Mouse (Mus musculus) liver, embryonic 15.5 days (tissue): ENCODE measurements around the gene Tceal9. TPM values are rescaled to one million over a fixed set of nuclear protein-coding genes. Genes with fewer than 3 reads are reported as not detected.
"Not testable (repeated sequence)": the region's sequence is repeated elsewhere in the genome, so short reads cannot be mapped to it uniquely, and the experiment has no call there.

Experiments used
- ATAC-seq: fragments of 200-750 bp; cut with Nextera tagmentation; 2 replicates; pipeline ENCODE4 v1.8.0; 2017; ENCODE audit warnings: moderate number of reproducible peaks, mild to moderate bottlenecking, moderate library complexity; ENCODE audit not compliant: insufficient read depth
- H3K27ac ChIP-seq: fragments of 300-500 bp; sonication (generic); replicated peaks from 2 replicates; pipeline ENCODE4 v1.5.1; 2015; ENCODE audit warnings: mild to moderate bottlenecking, inconsistent platforms
- H3K27me3 ChIP-seq: fragments of 300-500 bp; sonication (generic); 2 replicates; pipeline ENCODE4 v1.6.1; 2015; ENCODE audit warnings: mild to moderate bottlenecking, inconsistent platforms
- H3K36me3 ChIP-seq: fragments of 300-500 bp; sonication (generic); replicated peaks from 2 replicates; pipeline ENCODE4 v1.6.1; 2015; ENCODE audit warnings: moderate library complexity, mild to moderate bottlenecking, inconsistent platforms
- H3K4me1 ChIP-seq: fragments of 300-500 bp; sonication (generic); replicated peaks from 2 replicates; pipeline ENCODE4 v1.6.1; 2015; ENCODE audit warnings: inconsistent platforms
- H3K4me2 ChIP-seq: fragments of 300-500 bp; sonication (generic); 2 replicates; pipeline ENCODE4 v1.6.1; 2015; ENCODE audit warnings: moderate library complexity, mild to moderate bottlenecking, inconsistent platforms
- H3K4me3 ChIP-seq: fragments of 300-500 bp; sonication (generic); replicated peaks from 2 replicates; pipeline ENCODE4 v1.5.1; 2015; ENCODE audit warnings: mild to moderate bottlenecking, inconsistent platforms
- H3K9ac ChIP-seq: fragments of 300-500 bp; sonication (generic); 2 replicates; pipeline ENCODE4 v1.6.1; 2015; ENCODE audit warnings: moderate library complexity, mild to moderate bottlenecking, inconsistent platforms
- H3K9me3 ChIP-seq: fragments of 300-500 bp; sonication (generic); replicated peaks from 2 replicates; pipeline ENCODE4 v1.6.1; 2016; ENCODE audit warnings: inconsistent platforms
- WGBS: fragments of 180-500 bp; shearing (Covaris S2); methylation state at CpG from one replicate; pipeline ENCODE4 v1.1.7; 2015; ENCODE audit warnings: mixed read lengths; ENCODE audit not compliant: insufficient replicate concordance; 5-methylcytosine and 5-hydroxymethylcytosine counted together
- polyA plus RNA-seq: library from polyadenylated mRNA; unstranded; fragments of >200 nt; fragmentation: Nextera tagmentation; extraction: Ambion mirVana; gene quantifications from 2 replicates; pipeline ENCODE4 v1.2.1, GENCODE M21; 2015

The Tceal9 gene
- polyA plus RNA-seq, 1 experiment from 2014 or later: 239 TPM

- no peak overlapping the region for H3K4me2 ChIP-seq
- no peak overlapping the region for H3K4me3 ChIP-seq
- WGBS: 57% methylated on average over 5 of the region's 5 CpGs
- H3K4me1 ChIP-seq: no peaks in the 10 kb centered on the region
- H3K27me3 ChIP-seq: no peaks in the 10 kb centered on the region
- H3K9ac ChIP-seq: no peak overlapping the region
- ATAC-seq: no peak
- H3K9me3 ChIP-seq: no peaks in the 10 kb centered on the region
- H3K27ac ChIP-seq: no peak overlapping the region
- H3K36me3 ChIP-seq: no peaks in the 10 kb centered on the region
Measured at GRCm38 (mm10) chrX:136227768-136228167, 17.1 kb upstream of the Tceal9 start.

- Histone ChIP-seq H3K4me2 (no peak overlapping the region), H3K27ac (no peak overlapping the region), H3K36me3 (no peaks in the 10 kb centered on the region), H3K27me3 (no peaks in the 10 kb centered on the region), H3K4me1 (no peaks in the 10 kb centered on the region), H3K4me3 (no peak overlapping the region), H3K9ac (no peak overlapping the region), H3K9me3 (no peaks in the 10 kb centered on the region)
- no peak for ATAC-seq
- 42% methylated on average over 3 of the region's 3 CpGs for WGBS
Measured at GRCm38 (mm10) chrX:136238118-136238517, 6.8 kb upstream of the Tceal9 start.

- WGBS: 74% methylated on average over 2 of the region's 2 CpGs
- Histone ChIP-seq H3K36me3 (peaks cover 4% of the 10 kb centered on the region; the same call in 1 of the 2 replicates), H3K4me1 (no peaks in the 10 kb centered on the region; the same call in 1 of the 2 replicates), H3K27ac (no peak overlapping the region), H3K27me3 (no peaks in the 10 kb centered on the region), H3K9ac (no peak overlapping the region), H3K9me3 (no peaks in the 10 kb centered on the region), H3K4me3 (no peak overlapping the region), H3K4me2 (no peak overlapping the region)
- ATAC-seq: no peak
Measured at GRCm38 (mm10) chrX:136243181-136243580, 1.7 kb upstream of the Tceal9 start.

- Histone ChIP-seq H3K4me3 (peak overlapping the region; percentile 63), H3K4me2 (peak overlapping the region; percentile 73), H3K9ac (peak overlapping the region; percentile 46), H3K36me3 (peaks cover 4% of the 10 kb centered on the region; the same call in 1 of the 2 replicates), H3K27ac (peak overlapping the region; percentile 55), H3K4me1 (no peaks in the 10 kb centered on the region; the same call in 1 of the 2 replicates), H3K27me3 (no peaks in the 10 kb centered on the region), H3K9me3 (no peaks in the 10 kb centered on the region)
- WGBS: 13% methylated on average over 15 of the region's 15 CpGs
- peak; percentile 69 for ATAC-seq
Measured at GRCm38 (mm10) chrX:136245521-136246071, 717 bp downstream of the Tceal9 start.

GRCm38 (mm10) chrX:136248811-136249210 is 3.9 kb downstream of the Tceal9 start:
- H3K4me2 ChIP-seq: no peak overlapping the region
- 78% methylated on average over 6 of the region's 6 CpGs for WGBS

GRCm38 (mm10) chrX:136249671-136250070 is 4.8 kb downstream of the Tceal9 start:
- Histone ChIP-seq H3K4me2 (no peak overlapping the region), H3K4me3 (no peak overlapping the region), H3K4me1 (peaks cover 10% of the 10 kb centered on the region), H3K36me3 (peaks cover 4% of the 10 kb centered on the region; the same call in 1 of the 2 replicates), H3K27ac (no peak overlapping the region), H3K9me3 (no peaks in the 10 kb centered on the region), H3K27me3 (no peaks in the 10 kb centered on the region), H3K9ac (no peak overlapping the region)
- WGBS: 59% methylated on average over 7 of the region's 7 CpGs
- ATAC-seq: no peak

More at GRCm38 (mm10) chrX:136248811-136249210, 3.9 kb downstream of the Tceal9 start:
- no peak overlapping the region for H3K9ac ChIP-seq
- H3K36me3 ChIP-seq: peaks cover 4% of the 10 kb centered on the region; the same call in 1 of the 2 replicates
- H3K9me3 ChIP-seq: no peaks in the 10 kb centered on the region
- H3K4me1 ChIP-seq: peaks cover 10% of the 10 kb centered on the region
- no peaks in the 10 kb centered on the region for H3K27me3 ChIP-seq
- H3K27ac ChIP-seq: no peak overlapping the region
- ATAC-seq: no peak
- no peak overlapping the region for H3K4me3 ChIP-seq

GRCm38 (mm10) chrX:136252023-136252729 is 7.3 kb downstream of the Tceal9 start:
- Histone ChIP-seq H3K36me3 (peaks cover 4% of the 10 kb centered on the region; the same call in 1 of the 2 replicates), H3K9ac (no peak overlapping the region), H3K4me1 (peaks cover 10% of the 10 kb centered on the region), H3K27me3 (no peaks in the 10 kb centered on the region), H3K4me2 (peak overlapping the region; percentile 23; the same call in 1 of the 2 replicates), H3K27ac (no peak overlapping the region; the same call in 1 of the 2 replicates), H3K4me3 (no peak overlapping the region), H3K9me3 (no peaks in the 10 kb centered on the region)
- peak; percentile 87 for ATAC-seq
- WGBS: 28% methylated on average over 6 of the region's 6 CpGs

- no peaks in the 10 kb centered on the region for H3K27me3 ChIP-seq
- H3K27ac ChIP-seq: no peak overlapping the region
- no peak overlapping the region for H3K4me3 ChIP-seq
- 60% methylated on average over 5 of the region's 5 CpGs for WGBS
- H3K4me1 ChIP-seq: no peaks in the 10 kb centered on the region; the same call in 1 of the 2 replicates
- no peak overlapping the region for H3K9ac ChIP-seq
- ATAC-seq: no peak
- no peak overlapping the region for H3K4me2 ChIP-seq
- H3K36me3 ChIP-seq: no peaks in the 10 kb centered on the region
- H3K9me3 ChIP-seq: no peaks in the 10 kb centered on the region
Measured at GRCm38 (mm10) chrX:136267720-136268119, 22.8 kb downstream of the Tceal9 start.

GRCm38 (mm10) chrX:136268173-136268572 is 23.3 kb downstream of the Tceal9 start:
- no peak overlapping the region for H3K4me2 ChIP-seq
- no peak for ATAC-seq
- no peaks in the 10 kb centered on the region for H3K27me3 ChIP-seq
- 63% methylated on average over 4 of the region's 4 CpGs for WGBS
- no peaks in the 10 kb centered on the region; the same call in 1 of the 2 replicates for H3K4me1 ChIP-seq
- no peaks in the 10 kb centered on the region for H3K36me3 ChIP-seq
- H3K4me3 ChIP-seq: no peak overlapping the region
- no peak overlapping the region for H3K27ac ChIP-seq
- H3K9me3 ChIP-seq: no peaks in the 10 kb centered on the region
- H3K9ac ChIP-seq: no peak overlapping the region

- WGBS: 28% methylated on average over 14 of the region's 30 CpGs
- H3K27ac ChIP-seq: not testable (repeated sequence)
Measured at GRCm38 (mm10) chrX:136269743-136270392, 25.0 kb downstream of the Tceal9 start, which contains the start of gene Bex3. Bex3 (plus strand) TSS chrX:136270253.

More at GRCm38 (mm10) chrX:136269743-136270392, 25.0 kb downstream of the Tceal9 start, which contains the start of gene Bex3:
- Histone ChIP-seq H3K9ac (peak within 1 kb of the TSS; percentile 18; the same call in 1 of the 2 replicates), H3K4me2 (peak within 1 kb of the TSS; percentile 58), H3K4me3 (peak within 1 kb of the TSS; percentile 53)
- ATAC-seq: peak; percentile 95
- H3K27me3 ChIP-seq, H3K9me3 ChIP-seq, H3K36me3 ChIP-seq, H3K4me1 ChIP-seq: not testable (repeated sequence)
